Mouse (Mus musculus): ENCODE data around the gene Slc19a2. TPM values are rescaled to one million over a fixed set of nuclear protein-coding genes. Genes with fewer than 3 reads are reported as not detected.
"Not testable (repeated sequence)": the region's sequence is repeated elsewhere in the genome, so short reads cannot be mapped to it uniquely, and the experiment has no call there.

Gene Slc19a2
- 3.7 and 8.1 TPM in 2 replicates for total RNA-seq (2017)

- peak; percentile 97 for ATAC-seq (ENCODE audit: extremely low read depth, insufficient number of reproducible peaks, low FRiP score, poor library complexity, severe bottlenecking)
Observed at GRCm38 (mm10) chr1:164248465-164249331, at the start of gene Slc19a2. Gene Slc19a2 (plus strand): TSS chr1:164249046.

DNA sequence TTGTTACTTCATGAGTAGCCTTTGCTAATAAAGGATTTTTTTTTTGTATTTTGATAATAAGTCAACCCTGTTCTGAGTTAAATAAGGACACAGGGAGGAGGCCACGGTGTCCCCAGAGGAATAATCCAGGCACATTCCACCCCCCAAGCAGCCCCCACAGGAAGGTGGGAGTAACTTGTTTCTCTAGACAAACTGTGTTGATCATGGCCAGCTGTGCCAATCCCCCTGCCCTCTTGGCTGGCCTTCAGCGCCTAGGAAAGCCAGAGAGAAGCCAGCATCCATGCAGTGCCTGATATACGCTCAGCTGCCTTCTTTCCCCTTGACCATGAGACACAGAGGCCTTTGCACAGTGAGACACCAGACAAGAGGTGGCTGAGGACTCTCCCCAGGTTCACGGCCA is 49.3 kb upstream of the Slc19a2 start:
- ATAC-seq (ENCODE audit: extremely low read depth, insufficient number of reproducible peaks, low FRiP score, poor library complexity, severe bottlenecking), result no peak

GRCm38 (mm10) chr1:164208437-164208836 is 40.4 kb upstream of the Slc19a2 start:
- ATAC-seq (ENCODE audit: extremely low read depth, insufficient number of reproducible peaks, low FRiP score, poor library complexity, severe bottlenecking), result no peak

GRCm38 (mm10) chr1:164210899-164211298 is 37.9 kb upstream of the Slc19a2 start:
- ATAC-seq (ENCODE audit: extremely low read depth, insufficient number of reproducible peaks, low FRiP score, poor library complexity, severe bottlenecking), result no peak

GRCm38 (mm10) chr1:164212686-164213085 is 36.2 kb upstream of the Slc19a2 start:
- ATAC-seq (ENCODE audit: extremely low read depth, insufficient number of reproducible peaks, low FRiP score, poor library complexity, severe bottlenecking), result no peak

DNA sequence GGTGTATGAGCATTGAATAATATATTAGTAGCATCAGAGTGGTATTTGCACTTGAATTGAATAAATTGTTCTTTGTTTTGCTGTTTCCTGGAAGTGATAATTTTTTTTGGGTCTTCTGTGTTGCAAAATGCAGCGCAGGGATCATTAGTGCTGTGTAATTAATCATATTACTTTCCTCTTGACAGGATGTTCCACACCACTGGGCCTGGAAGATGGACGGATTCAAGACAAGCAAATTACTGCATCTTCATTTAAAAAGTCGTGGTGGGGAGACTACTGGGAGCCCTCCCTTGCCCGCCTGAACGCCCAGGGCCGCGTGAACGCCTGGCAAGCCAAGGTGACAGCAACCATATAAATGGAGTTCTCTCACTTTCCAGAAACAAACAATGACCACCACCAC is 34.7 kb upstream of the Slc19a2 start:
- no peak for ATAC-seq (ENCODE audit: extremely low read depth, insufficient number of reproducible peaks, low FRiP score, poor library complexity, severe bottlenecking)

DNA sequence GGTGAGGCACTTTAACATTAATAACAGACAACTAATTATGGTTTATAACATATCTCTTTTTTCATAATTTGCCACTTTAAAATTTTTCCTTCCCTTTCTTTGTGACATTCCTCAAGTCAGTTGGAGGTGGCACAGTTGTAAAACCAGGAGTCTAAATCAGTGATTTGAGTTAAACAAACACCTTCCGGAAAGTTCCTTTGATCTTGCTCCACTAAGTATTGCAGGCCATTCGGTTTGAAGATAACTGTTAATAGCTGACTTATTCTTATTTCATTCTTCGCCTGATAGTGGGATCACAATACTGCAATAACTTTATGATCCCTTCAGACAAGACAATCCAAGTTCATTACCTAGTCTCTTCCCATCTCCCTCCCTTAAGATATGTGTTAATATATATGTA is 33.7 kb upstream of the Slc19a2 start:
- ATAC-seq (ENCODE audit: extremely low read depth, insufficient number of reproducible peaks, low FRiP score, poor library complexity, severe bottlenecking), result no peak

DNA sequence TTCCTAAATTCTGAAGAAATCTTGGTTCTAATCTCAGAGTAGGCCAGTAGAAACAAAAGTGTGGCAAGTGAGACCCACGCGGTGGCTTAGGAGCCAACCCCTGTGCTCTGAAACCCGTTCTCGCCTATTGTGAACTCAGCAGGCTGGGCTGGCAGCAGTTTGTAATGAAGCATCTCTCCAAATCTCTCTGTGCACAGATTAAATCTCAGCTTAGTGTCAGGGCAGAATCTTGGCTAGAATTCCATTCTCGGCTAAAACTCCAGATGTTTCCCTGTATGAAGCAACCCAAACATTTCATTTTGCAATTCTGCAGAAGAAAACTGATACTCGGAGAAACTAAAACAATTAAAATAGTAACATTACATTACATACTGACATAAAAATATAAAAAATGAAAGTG is 33.3 kb upstream of the Slc19a2 start:
- ATAC-seq (ENCODE audit: extremely low read depth, insufficient number of reproducible peaks, low FRiP score, poor library complexity, severe bottlenecking), result no peak

GRCm38 (mm10) chr1:164217791-164218685 is 30.8 kb upstream of the Slc19a2 start:
- ATAC-seq (ENCODE audit: extremely low read depth, insufficient number of reproducible peaks, low FRiP score, poor library complexity, severe bottlenecking), result no peak

- ATAC-seq (ENCODE audit: extremely low read depth, insufficient number of reproducible peaks, low FRiP score, poor library complexity, severe bottlenecking), result no peak
Observed at GRCm38 (mm10) chr1:164220261-164220660, 28.6 kb upstream of the Slc19a2 start.

DNA sequence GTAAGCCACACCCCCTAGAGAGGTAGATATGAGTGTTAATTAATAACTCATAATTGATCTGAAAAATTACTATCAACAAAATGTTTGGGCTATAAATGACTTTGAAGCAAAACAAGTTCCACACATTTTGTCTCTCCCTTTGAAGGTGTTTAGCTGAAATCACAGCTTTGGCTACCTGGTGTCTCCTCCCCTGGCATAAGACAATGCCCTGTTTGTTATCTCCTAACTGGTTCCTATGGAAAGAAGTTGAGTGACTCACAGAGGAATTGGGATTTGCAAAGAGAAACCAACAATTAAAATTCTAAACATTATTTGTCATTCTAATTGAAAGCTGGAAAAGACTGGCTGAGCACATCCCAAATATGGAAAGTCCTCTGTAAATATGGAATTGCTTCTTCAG is 25.8 kb upstream of the Slc19a2 start:
- ATAC-seq (ENCODE audit: extremely low read depth, insufficient number of reproducible peaks, low FRiP score, poor library complexity, severe bottlenecking), result no peak

- not testable (repeated sequence) for ATAC-seq (ENCODE audit: extremely low read depth, insufficient number of reproducible peaks, low FRiP score, poor library complexity, severe bottlenecking)
Observed at GRCm38 (mm10) chr1:164231937-164232570, 16.8 kb upstream of the Slc19a2 start.

DNA sequence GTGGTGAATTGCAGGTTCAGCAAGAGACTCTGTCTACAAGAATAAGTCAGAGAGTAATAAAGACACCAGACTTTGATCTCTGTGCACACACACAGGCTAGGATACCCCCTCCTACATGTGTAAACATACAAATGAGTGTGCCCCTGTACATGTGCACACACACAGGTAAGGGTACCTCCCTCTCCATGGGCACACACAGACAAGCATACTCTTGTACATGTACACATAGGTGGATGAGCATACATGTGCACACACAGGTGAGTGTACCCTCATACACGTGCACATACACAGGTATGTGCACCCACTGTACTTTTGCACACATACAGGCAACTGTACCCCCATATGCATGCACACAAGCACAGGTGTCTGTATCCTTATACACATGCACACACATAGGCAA is 15.4 kb upstream of the Slc19a2 start:
- no peak for ATAC-seq (ENCODE audit: extremely low read depth, insufficient number of reproducible peaks, low FRiP score, poor library complexity, severe bottlenecking)

DNA sequence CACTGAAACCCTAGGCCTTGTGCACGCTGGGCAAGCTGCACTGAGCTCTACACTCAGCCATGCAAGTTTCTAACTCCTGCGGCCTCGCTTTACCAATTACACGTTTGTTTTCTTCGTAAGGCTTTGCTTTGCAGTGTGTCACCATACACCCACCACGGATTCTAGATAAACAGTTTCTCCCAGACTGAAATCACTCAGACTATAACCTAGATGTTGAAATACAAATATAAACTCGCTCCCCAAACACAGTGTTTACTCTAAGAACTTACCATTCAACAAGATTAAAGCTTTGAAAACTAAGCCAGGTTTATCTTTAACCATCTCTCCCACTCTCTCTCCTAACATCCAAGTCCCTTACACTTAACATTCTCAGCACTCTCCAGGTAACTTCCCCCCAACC is 13.8 kb upstream of the Slc19a2 start:
- no peak for ATAC-seq (ENCODE audit: extremely low read depth, insufficient number of reproducible peaks, low FRiP score, poor library complexity, severe bottlenecking)

DNA sequence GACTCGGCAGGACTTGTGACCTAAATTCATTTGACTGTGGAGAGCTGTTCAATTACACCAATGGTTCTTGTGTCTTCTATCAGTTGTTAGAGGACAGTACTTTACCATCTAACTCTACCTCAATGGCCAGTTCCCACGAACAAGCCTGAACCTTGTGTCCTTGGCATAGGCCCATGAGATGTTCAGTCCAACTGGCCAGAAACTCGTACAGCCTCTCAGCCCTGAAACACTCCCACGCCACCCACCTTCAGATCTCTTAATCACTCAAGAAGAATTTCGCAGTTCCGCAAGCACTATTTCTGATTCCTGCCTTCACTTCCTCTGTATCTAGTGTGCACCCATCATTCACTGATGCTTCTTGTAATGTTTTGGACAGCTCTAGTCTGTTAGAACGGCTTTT is 12.8 kb upstream of the Slc19a2 start:
- no peak for ATAC-seq (ENCODE audit: extremely low read depth, insufficient number of reproducible peaks, low FRiP score, poor library complexity, severe bottlenecking)

DNA sequence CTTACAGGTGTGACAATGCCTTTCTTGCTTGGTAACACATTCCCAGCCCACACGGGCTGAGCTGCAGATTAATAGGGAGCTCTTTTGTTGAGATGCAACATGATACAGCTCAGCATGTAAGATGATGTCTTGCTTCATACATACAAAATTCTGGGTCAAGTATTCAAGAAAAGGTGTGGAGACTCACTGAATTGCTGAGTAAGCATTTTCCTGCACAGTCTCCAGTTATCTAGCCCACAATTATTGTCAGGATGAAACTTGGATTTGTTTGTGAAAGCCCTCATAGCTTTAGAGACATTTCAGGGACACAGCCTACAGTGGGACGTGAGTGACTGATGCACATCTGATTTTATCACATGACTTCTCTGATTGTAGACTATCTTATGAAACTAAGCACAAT is 7.4 kb upstream of the Slc19a2 start:
- ATAC-seq (ENCODE audit: extremely low read depth, insufficient number of reproducible peaks, low FRiP score, poor library complexity, severe bottlenecking), result no peak

DNA sequence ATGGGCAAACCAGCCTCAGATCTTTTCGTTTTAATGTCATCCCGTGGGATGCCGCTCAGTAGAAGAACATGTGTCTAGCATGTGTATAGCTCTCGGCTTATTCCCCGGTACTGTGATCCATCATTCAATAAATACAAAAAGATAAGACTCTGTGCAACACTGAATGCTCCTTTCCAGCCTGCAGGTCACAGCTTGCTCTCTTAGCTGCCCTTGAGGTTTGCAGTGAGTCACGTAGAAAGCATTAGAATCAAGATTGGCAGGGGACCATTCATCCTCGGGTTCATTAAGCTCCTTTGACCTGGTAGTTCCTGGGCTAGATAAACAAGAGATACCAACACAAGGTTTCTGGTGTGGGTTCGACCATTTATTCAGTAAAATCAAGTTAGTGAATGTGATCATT is 6.0 kb upstream of the Slc19a2 start:
- ATAC-seq (ENCODE audit: extremely low read depth, insufficient number of reproducible peaks, low FRiP score, poor library complexity, severe bottlenecking), result no peak

DNA sequence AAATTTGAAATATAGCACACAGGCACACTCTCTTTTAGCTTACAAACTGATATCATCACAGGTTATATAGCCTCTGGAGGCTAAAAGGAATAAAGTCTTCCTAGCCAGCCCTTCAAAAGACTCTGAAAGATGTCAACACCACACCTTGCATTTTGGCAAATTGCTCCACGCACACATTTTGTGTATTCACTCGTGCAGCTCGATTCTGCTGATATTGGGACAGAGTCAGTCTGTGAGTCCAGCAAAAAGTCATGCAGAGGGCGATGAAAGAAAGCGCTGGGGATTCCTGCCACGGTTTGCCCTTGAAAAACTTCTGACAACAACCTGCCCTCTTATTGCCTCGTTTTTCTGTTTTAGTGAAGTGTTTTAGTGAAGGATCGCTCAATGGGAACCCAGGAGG is 1.4 kb upstream of the Slc19a2 start:
- ATAC-seq (ENCODE audit: extremely low read depth, insufficient number of reproducible peaks, low FRiP score, poor library complexity, severe bottlenecking), result no peak

DNA sequence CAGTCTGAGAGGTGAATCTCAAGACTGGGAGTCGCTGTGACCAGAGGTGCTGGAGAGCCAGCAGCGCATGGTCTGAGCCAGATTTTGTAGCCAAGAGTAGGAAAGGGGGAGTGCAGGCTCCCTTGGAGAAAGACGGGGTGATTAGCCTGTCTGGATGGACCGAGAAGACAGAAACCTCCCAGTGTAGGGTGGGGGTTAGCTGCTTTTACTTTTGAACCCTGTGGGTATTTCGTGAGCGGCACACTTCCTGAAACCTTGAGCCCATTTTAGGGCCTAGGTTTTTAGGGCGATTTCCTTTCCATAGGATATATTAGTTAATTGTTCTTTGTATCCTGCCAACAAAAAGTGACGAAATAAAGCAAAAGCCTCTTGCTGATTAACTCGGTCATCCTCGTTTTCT is 875 bp upstream of the Slc19a2 start:
- ATAC-seq (ENCODE audit: extremely low read depth, insufficient number of reproducible peaks, low FRiP score, poor library complexity, severe bottlenecking), result no peak

- ATAC-seq (ENCODE audit: extremely low read depth, insufficient number of reproducible peaks, low FRiP score, poor library complexity, severe bottlenecking), result peak; percentile 4; the same call in 1 of the 2 replicates
Observed at GRCm38 (mm10) chr1:164249332-164249711, 476 bp downstream of the Slc19a2 start.

Measured in neutrophil, adult 5-6 weeks (primary cell).